Mouse (Mus musculus): Measurements from ENCODE around the gene Serbp1. TPM values are rescaled to one million over a fixed set of nuclear protein-coding genes. Genes with fewer than 3 reads are reported as not detected.

Serbp1 gene
- polyA plus RNA-seq, 1 experiment from 2014 or later, result 291 TPM

Other genes with a start within 250 kb of the Serbp1 start
- 7.2 and 7.5 TPM in 2 replicates for gene Gadd45a, start 200.7 kb upstream of the Serbp1 start, polyA plus RNA-seq (2015; fragmentation: Nextera tagmentation; extraction: Ambion mirVana)
- 0.09 TPM in 1 of 2 replicates, not detected in the other for gene Il12rb2, start 138.0 kb downstream of the Serbp1 start, polyA plus RNA-seq (2015; fragmentation: Nextera tagmentation; extraction: Ambion mirVana)